In the genomic region with DNA sequence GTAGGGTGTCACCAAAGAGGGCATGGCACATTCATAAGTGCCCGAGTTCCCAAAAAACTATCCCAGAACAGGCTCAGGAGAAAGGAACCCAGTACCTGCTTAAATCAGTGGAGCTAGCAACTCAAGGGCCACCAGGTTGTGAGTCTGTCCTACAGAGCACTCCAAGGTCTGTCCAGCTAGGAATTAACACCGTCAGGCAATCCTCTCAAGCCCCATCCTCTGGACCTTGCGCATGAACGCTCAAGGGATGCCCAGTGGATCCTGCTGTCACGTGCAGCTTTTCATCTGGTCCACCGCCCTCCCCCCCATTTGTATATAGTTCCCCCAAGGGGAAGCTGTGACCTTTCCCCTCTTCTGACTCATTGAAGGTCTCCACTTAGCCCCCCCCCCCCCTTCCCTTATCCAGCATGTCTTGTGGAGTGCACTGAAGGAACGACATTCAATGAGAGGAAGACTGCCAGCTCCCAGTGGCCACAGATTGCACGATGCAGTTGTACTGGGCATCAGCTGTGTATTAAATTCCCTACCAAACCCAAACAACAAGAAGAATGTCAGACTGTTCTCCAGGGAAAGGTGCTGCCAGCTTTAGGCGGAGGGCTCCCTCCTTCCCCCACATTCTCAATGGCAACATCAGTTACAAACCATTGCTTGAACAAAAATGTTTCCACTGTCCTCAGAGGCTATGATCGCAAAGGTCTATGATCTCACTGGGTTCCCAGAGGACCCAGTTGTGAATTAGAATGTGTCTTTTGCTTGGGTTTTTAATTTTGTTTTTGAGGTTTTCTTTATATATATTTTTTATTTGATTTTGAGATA, we compare ENCODE assay signal across 11 mouse cellular contexts.
DNase-seq lines count a peak whose midpoint lies in the region; ATAC-seq lines count a peak whose summit lies in the region.
"Had no signal": no experiment of that assay in that cellular context is flagged by ENCODE, and none has a peak within 500 bp of the region (broad histone marks: within the 10 kb centered on the region; RNA-seq: fewer than 3 reads in every experiment).

No protein-coding gene starts in this region.

- no peak overlapping the region for H3K9ac ChIP-seq in hindbrain, embryonic 13.5 days
- H3K9ac ChIP-seq in hindbrain, embryonic 14.5 days = no peak overlapping the region
- H3K9ac ChIP-seq in stomach, embryonic 15.5 days = no peak overlapping the region
- H3K9ac ChIP-seq: liver, embryonic 14.5 days; midbrain, embryonic 12.5 days; neural tube, embryonic 15.5 days had no signal

- H3K4me1 ChIP-seq in hindbrain, embryonic 13.5 days (replicated peaks) = peaks cover 17% of the 10 kb centered on the region
- no peaks in the 10 kb centered on the region for H3K4me1 ChIP-seq in hindbrain, embryonic 14.5 days (replicated peaks; ENCODE audit: control insufficient read depth, insufficient read depth, low read length)
- peaks cover 10% of the 10 kb centered on the region; the same call in 1 of the 2 replicates for H3K4me1 ChIP-seq in stomach, embryonic 15.5 days
- H3K4me1 ChIP-seq: midbrain, embryonic 12.5 days had no signal

- no peak for DNase-seq in hindbrain, embryonic 14.5 days (ENCODE audit: low spot score)
- DNase-seq in testis, postnatal 14 days (ENCODE audit: low spot score) = peak; percentile 54
- no peak for DNase-seq in testis, postnatal 10 days (ENCODE audit: low spot score)
- DNase-seq in kidney, adult 8-10 months = peak; percentile 26 to 48
- DNase-seq in spleen, adult 18-20 months = no peak
- no peak for DNase-seq in ovary, adult 18-20 months (ENCODE audit: low spot score)

- H3K27me3 ChIP-seq in hindbrain, embryonic 13.5 days = 0 out of 2 replicates have a peak, but pooled peaks cover 9% of the 10 kb centered on the region
- no peaks in the 10 kb centered on the region for H3K27me3 ChIP-seq in hindbrain, embryonic 14.5 days (ENCODE audit: control insufficient read depth, insufficient read depth, low read length)
- H3K27me3 ChIP-seq in stomach, embryonic 15.5 days (replicated peaks) = no peaks in the 10 kb centered on the region
- H3K27me3 ChIP-seq: midbrain, embryonic 12.5 days; neural tube, embryonic 15.5 days had no signal

- peaks cover 25% of the 10 kb centered on the region for H3K36me3 ChIP-seq in hindbrain, embryonic 13.5 days
- peaks cover 36% of the 10 kb centered on the region for H3K36me3 ChIP-seq in hindbrain, embryonic 14.5 days (replicated peaks; ENCODE audit: control insufficient read depth, insufficient read depth)
- 0 out of 2 replicates have a peak, but pooled peaks cover 3% of the 10 kb centered on the region for H3K36me3 ChIP-seq in stomach, embryonic 15.5 days

- peak; percentile 32 for ATAC-seq in hindbrain, embryonic 13.5 days (ENCODE audit: low FRiP score)
- ATAC-seq in hindbrain, embryonic 14.5 days (ENCODE audit: low FRiP score) = no peak
- ATAC-seq in stomach, embryonic 15.5 days (ENCODE audit: insufficient read depth, low FRiP score, low read depth) = 0 out of 2 replicates have a peak, but pooled peaks have one; percentile 15

- H3K27ac ChIP-seq in hindbrain, embryonic 13.5 days = no peak overlapping the region
- H3K27ac ChIP-seq in hindbrain, embryonic 14.5 days = no peak overlapping the region
- H3K27ac ChIP-seq in stomach, embryonic 15.5 days = no peak overlapping the region
- H3K27ac ChIP-seq: liver, embryonic 14.5 days; midbrain, embryonic 12.5 days; neural tube, embryonic 15.5 days had no signal

- H3K4me3 ChIP-seq in hindbrain, embryonic 13.5 days = no peak overlapping the region
- H3K4me3 ChIP-seq in hindbrain, embryonic 14.5 days (replicated peaks; ENCODE audit: low read length) = no peak overlapping the region
- H3K4me3 ChIP-seq in stomach, embryonic 15.5 days (replicated peaks) = no peak overlapping the region
- H3K4me3 ChIP-seq: midbrain, embryonic 12.5 days; neural tube, embryonic 15.5 days had no signal

- WGBS in hindbrain, embryonic 13.5 days = 54% methylated on average over 10 of the region's 10 CpGs
- WGBS in hindbrain, embryonic 14.5 days = 51% methylated on average over 10 of the region's 10 CpGs
- WGBS in stomach, embryonic 15.5 days = 64% methylated on average over 10 of the region's 10 CpGs

- no peak overlapping the region for H3K4me2 ChIP-seq in hindbrain, embryonic 13.5 days
- H3K4me2 ChIP-seq in hindbrain, embryonic 14.5 days (replicated peaks) = no peak overlapping the region
- no peak overlapping the region for H3K4me2 ChIP-seq in stomach, embryonic 15.5 days
- H3K4me2 ChIP-seq: midbrain, embryonic 12.5 days; neural tube, embryonic 15.5 days had no signal

- H3K9me3 ChIP-seq in hindbrain, embryonic 13.5 days = no peaks in the 10 kb centered on the region
- 0 out of 2 replicates have a peak, but pooled peaks cover 5% of the 10 kb centered on the region for H3K9me3 ChIP-seq in hindbrain, embryonic 14.5 days (ENCODE audit: control insufficient read depth, low read length)
- H3K9me3 ChIP-seq in stomach, embryonic 15.5 days = no peaks in the 10 kb centered on the region
- H3K9me3 ChIP-seq: midbrain, embryonic 12.5 days; neural tube, embryonic 15.5 days had no signal

Comparison
In these comparisons a context has a peak if more than half of its experiments do, and no peak if none do; other contexts are left out.
1. DNase-seq: peak in testis, postnatal 14 days (single experiment) and kidney, adult 8-10 months (2 of 2); none in hindbrain, embryonic 14.5 days (single experiment), testis, postnatal 10 days (single experiment), spleen, adult 18-20 months (0 of 2) and ovary, adult 18-20 months (single experiment).